Mouse (Mus musculus) frontal cortex, postnatal 14 days (tissue): ENCODE measurements around the gene Slc2a4.
A peak's percentile ranks its signal among the peaks of the same experiment; 100 is the strongest.
"Not testable (repeated sequence)": the region's sequence is repeated elsewhere in the genome, so short reads cannot be mapped to it uniquely, and the experiment has no call there.

Experiments
- DNase-seq, 2 experiments: peaks; one replicate each; pipeline ENCODE4 v3.0.0; 2022; ENCODE audit warnings: low spot score in 2 of 2

Slc2a4 gene

GRCm38 (mm10) chr11:69970775-69971174, 22.8 kb upstream of the Slc2a4 start:
- no peak for DNase-seq

GRCm38 (mm10) chr11:69970222-69970621, 22.2 kb upstream of the Slc2a4 start:
- no peak for DNase-seq

GRCm38 (mm10) chr11:69968793-69969192, 20.8 kb upstream of the Slc2a4 start:
- DNase-seq: no peak

GRCm38 (mm10) chr11:69966860-69967517, 19.0 kb upstream of the Slc2a4 start:
- DNase-seq: no peak

- DNase-seq: no peak
Observed at GRCm38 (mm10) chr11:69966006-69966859, 18.2 kb upstream of the Slc2a4 start.

GRCm38 (mm10) chr11:69965271-69966005, 17.4 kb upstream of the Slc2a4 start:
- DNase-seq: no peak

- DNase-seq: no peak
Observed at GRCm38 (mm10) chr11:69964650-69965270, 16.8 kb upstream of the Slc2a4 start, which contains the start of gene Cldn7. Cldn7 (plus strand) TSS chr11:69964779.

GRCm38 (mm10) chr11:69961841-69962240, 13.9 kb upstream of the Slc2a4 start:
- DNase-seq: no peak

GRCm38 (mm10) chr11:69960616-69961015, 12.6 kb upstream of the Slc2a4 start:
- DNase-seq: no peak

- DNase-seq: no peak
Observed at GRCm38 (mm10) chr11:69956218-69956617, 8.2 kb upstream of the Slc2a4 start.

- DNase-seq: not testable (repeated sequence)
Observed at GRCm38 (mm10) chr11:69955618-69956017, 7.6 kb upstream of the Slc2a4 start.

- no peak for DNase-seq
Observed at GRCm38 (mm10) chr11:69953267-69953915, 5.4 kb upstream of the Slc2a4 start.

GRCm38 (mm10) chr11:69952274-69952673, 4.3 kb upstream of the Slc2a4 start:
- DNase-seq: no peak

- DNase-seq: no peak
Observed at GRCm38 (mm10) chr11:69950807-69951459, 2.9 kb upstream of the Slc2a4 start.

- peak; percentile 50 to 66 for DNase-seq
Observed at GRCm38 (mm10) chr11:69948763-69949150, 769 bp upstream of the Slc2a4 start.

- no peak for DNase-seq
Observed at GRCm38 (mm10) chr11:69947337-69948065, 487 bp downstream of the Slc2a4 start.

GRCm38 (mm10) chr11:69945997-69946891, 1.7 kb downstream of the Slc2a4 start:
- no peak for DNase-seq

GRCm38 (mm10) chr11:69945216-69945615, 2.8 kb downstream of the Slc2a4 start:
- no peak for DNase-seq

GRCm38 (mm10) chr11:69940962-69941361, 7.0 kb downstream of the Slc2a4 start:
- DNase-seq: no peak
